Mouse (Mus musculus) left cerebral cortex, adult 18-20 months (tissue): Measurements from ENCODE around the gene Zkscan3. TPM values are rescaled to one million over a fixed set of nuclear protein-coding genes. Genes with fewer than 3 reads are reported as not detected.

Source experiments
- DNase-seq, 2 experiments: peaks; one replicate each; pipeline ENCODE4 v3.0.0; 2021 to 2022; ENCODE audit warnings: low spot score in 2 of 2, mixed read lengths in 1 of 2
- microRNA-seq, 2 experiments: library from miRNA; unstranded; fragments of <30 nt; microRNA quantifications; one replicate each; pipeline ENCODE4 v1.2.0; 2021
- total RNA-seq, 2 experiments: library from RNA; stranded (reverse); gene quantifications; 2 replicates each; pipeline ENCODE4 v1.2.3; 2021

Gene Zkscan3
- total RNA-seq, 2 experiments from 2014 or later: 36.0 to 38.1 TPM

GRCm38 (mm10) chr13:21401636-21402286 lies 794 bp downstream of the Zkscan3 start:
- no peak for DNase-seq

GRCm38 (mm10) chr13:21401166-21401565 lies 1.4 kb downstream of the Zkscan3 start:
- DNase-seq: no peak

GRCm38 (mm10) chr13:21397486-21397885 lies 5.1 kb downstream of the Zkscan3 start:
- no peak for DNase-seq

- peak; percentile 12 to 14 for DNase-seq
Measured at GRCm38 (mm10) chr13:21396048-21396447, 6.5 kb downstream of the Zkscan3 start.

- DNase-seq: no peak
Measured at GRCm38 (mm10) chr13:21395623-21396022, 6.9 kb downstream of the Zkscan3 start.

GRCm38 (mm10) chr13:21395211-21395610 lies 7.3 kb downstream of the Zkscan3 start:
- DNase-seq: no peak

- DNase-seq: no peak
Measured at GRCm38 (mm10) chr13:21377773-21378172, 24.8 kb downstream of the Zkscan3 start.

GRCm38 (mm10) chr13:21372700-21373099 lies 29.9 kb downstream of the Zkscan3 start:
- DNase-seq: no peak

- no peak for DNase-seq
Measured at GRCm38 (mm10) chr13:21366635-21367034, 35.9 kb downstream of the Zkscan3 start.

- DNase-seq: no peak
Measured at GRCm38 (mm10) chr13:21363719-21364118, 38.8 kb downstream of the Zkscan3 start.

- DNase-seq: peak; percentile 88 to 93
Measured at GRCm38 (mm10) chr13:21362621-21363248, 39.8 kb downstream of the Zkscan3 start, which contains the start of gene Zscan12. TSS of gene Zscan12 (plus strand) at chr13:21362820.

GRCm38 (mm10) chr13:21350593-21350992 lies 52.0 kb downstream of the Zkscan3 start:
- DNase-seq: no peak

GRCm38 (mm10) chr13:21346610-21347009 lies 55.9 kb downstream of the Zkscan3 start, which contains the start of gene Olfr1367:
TSS of gene Olfr1367 (plus strand) at chr13:21346910.
- no peak for DNase-seq

Small RNAs within 50 kb of the gene (microRNA-seq; reads per million reads assigned to microRNA genes)
- gene Mir1896: 0 reads per million in 2 experiments
- gene Mir6942: 0 to 0.25 reads per million in 2 experiments

Other genes with a start within 250 kb of the Zkscan3 start
- gene Trim27, start 223.3 kb downstream of the Zkscan3 start, total RNA-seq: 10 to 100 TPM; 38.6 to 38.8 TPM
- not detected for gene Gpx5, start 110.0 kb downstream of the Zkscan3 start, total RNA-seq
- gene Gpx6, start 90.6 kb downstream of the Zkscan3 start, total RNA-seq: under 1 TPM; 0.33 to 0.37 TPM
- not detected for gene Olfr1367, start 55.8 kb downstream of the Zkscan3 start, total RNA-seq
- 1 to 10 TPM; 8.3 to 8.9 TPM for gene Zscan12, start 39.9 kb downstream of the Zkscan3 start, total RNA-seq
- gene Pgbd1, start 38.3 kb upstream of the Zkscan3 start, total RNA-seq: 1 to 10 TPM in 1 of 2 experiments, under 1 TPM in 1; 0.98 to 1.5 TPM
- gene Zscan26, start 51.0 kb upstream of the Zkscan3 start, total RNA-seq: 10 to 100 TPM; 58.1 to 60.4 TPM
- gene Nkapl, start 65.8 kb upstream of the Zkscan3 start, total RNA-seq: under 1 TPM; 0.58 to 0.84 TPM
- gene Zkscan4, start 76.2 kb upstream of the Zkscan3 start, total RNA-seq: 1 to 10 TPM; 5.7 to 6.4 TPM
- not detected for gene Gm10065, start 76.7 kb upstream of the Zkscan3 start, total RNA-seq
- 10 to 100 TPM; 21.6 to 25.9 TPM for gene AK157302, start 92.5 kb upstream of the Zkscan3 start, total RNA-seq
- 10 to 100 TPM; 60.5 to 66.3 TPM for gene Gm11273, start 98.7 kb upstream of the Zkscan3 start, total RNA-seq
- 10 to 100 TPM; 13.1 to 18.5 TPM for gene Zkscan8, start 128.4 kb upstream of the Zkscan3 start, total RNA-seq
- gene Olfr1366, start 140.1 kb upstream of the Zkscan3 start, total RNA-seq: not detected
- not detected for gene Olfr1535, start 157.1 kb upstream of the Zkscan3 start, total RNA-seq
- gene Olfr1364, start 179.0 kb upstream of the Zkscan3 start, total RNA-seq: not detected
- not detected for gene Olfr1362, start 211.3 kb upstream of the Zkscan3 start, total RNA-seq
- gene Olfr11, start 239.8 kb upstream of the Zkscan3 start, total RNA-seq: not detected